Mouse (Mus musculus): Measurements from ENCODE around the gene Cd81. TPM values are rescaled to one million over a fixed set of nuclear protein-coding genes. Genes with fewer than 3 reads are reported as not detected.

The Cd81 gene
- polyA plus RNA-seq, 1 experiment from 2014 or later: 411 TPM

GRCm38 (mm10) chr7:143012230-143012875 lies 40.2 kb upstream of the Cd81 start:
- Histone ChIP-seq H3K27me3 (replicated peaks) (no peaks in the 10 kb centered on the region), H3K4me3 (replicated peaks) (no peak overlapping the region), H3K27ac (peak overlapping the region; percentile 40; the same call in 1 of the 2 replicates), H3K36me3 (no peaks in the 10 kb centered on the region), H3K9me3 (no peaks in the 10 kb centered on the region), H3K9ac (no peak overlapping the region), H3K4me2 (replicated peaks) (no peak overlapping the region), H3K4me1 (replicated peaks) (peaks cover 81% of the 10 kb centered on the region)
- WGBS: 49% methylated on average over 5 of the region's 5 CpGs
- ATAC-seq: no peak

GRCm38 (mm10) chr7:143013420-143014178 lies 38.9 kb upstream of the Cd81 start:
- Histone ChIP-seq H3K9me3 (no peaks in the 10 kb centered on the region), H3K9ac (no peak overlapping the region), H3K4me2 (replicated peaks) (no peak overlapping the region), H3K36me3 (no peaks in the 10 kb centered on the region), H3K4me3 (replicated peaks) (no peak overlapping the region), H3K4me1 (replicated peaks) (peaks cover 73% of the 10 kb centered on the region), H3K27me3 (replicated peaks) (no peaks in the 10 kb centered on the region), H3K27ac (peak overlapping the region; percentile 37)
- ATAC-seq: no peak
- 70% methylated on average over 8 of the region's 8 CpGs for WGBS

- no peak overlapping the region for H3K4me3 ChIP-seq (replicated peaks)
- H3K9me3 ChIP-seq: no peaks in the 10 kb centered on the region
- 0 out of 2 replicates have a peak overlapping the region, but pooled peaks have one; percentile 28 for H3K4me2 ChIP-seq (replicated peaks)
- ATAC-seq: no peak
- H3K27ac ChIP-seq: peak overlapping the region; percentile 68; the same call in 1 of the 2 replicates
- H3K36me3 ChIP-seq: no peaks in the 10 kb centered on the region
- no peaks in the 10 kb centered on the region for H3K27me3 ChIP-seq (replicated peaks)
- 81% methylated on average over 7 of the region's 7 CpGs for WGBS
- H3K9ac ChIP-seq: no peak overlapping the region
- H3K4me1 ChIP-seq (replicated peaks): peaks cover 62% of the 10 kb centered on the region
These were observed 37.5 kb upstream of the Cd81 start for GRCm38 (mm10) chr7:143014862-143015659.

GRCm38 (mm10) chr7:143015755-143016423 lies 36.6 kb upstream of the Cd81 start:
- peak; percentile 79 for ATAC-seq
- Histone ChIP-seq H3K27me3 (replicated peaks) (no peaks in the 10 kb centered on the region), H3K4me3 (replicated peaks) (no peak overlapping the region), H3K4me1 (replicated peaks) (peaks cover 54% of the 10 kb centered on the region), H3K36me3 (no peaks in the 10 kb centered on the region), H3K27ac (peak overlapping the region; percentile 68), H3K9me3 (no peaks in the 10 kb centered on the region), H3K9ac (no peak overlapping the region), H3K4me2 (replicated peaks) (peak overlapping the region; percentile 28; the same call in 1 of the 2 replicates)
- 6% methylated on average over 1 of the region's 1 CpGs for WGBS

- no peaks in the 10 kb centered on the region for H3K9me3 ChIP-seq
- H3K9ac ChIP-seq: no peak overlapping the region
- H3K4me2 ChIP-seq (replicated peaks): peak overlapping the region; percentile 28; the same call in 1 of the 2 replicates
- no peaks in the 10 kb centered on the region for H3K36me3 ChIP-seq
- no peaks in the 10 kb centered on the region for H3K27me3 ChIP-seq (replicated peaks)
- H3K4me3 ChIP-seq (replicated peaks): no peak overlapping the region
- H3K27ac ChIP-seq: peak overlapping the region; percentile 68
- 54% methylated on average over 9 of the region's 9 CpGs for whole genome bisulfite sequencing
- ATAC-seq: no peak; the same call in 1 of the 2 replicates
- H3K4me1 ChIP-seq (replicated peaks): peaks cover 47% of the 10 kb centered on the region
These were observed 36.0 kb upstream of the Cd81 start for GRCm38 (mm10) chr7:143016424-143017142.

- ATAC-seq: no peak
- 0 out of 2 replicates have a peak overlapping the region, but pooled peaks have one; percentile 13 for H3K27ac ChIP-seq
These were observed 35.4 kb upstream of the Cd81 start for GRCm38 (mm10) chr7:143017181-143017580.

GRCm38 (mm10) chr7:143020040-143020439 lies 32.5 kb upstream of the Cd81 start:
- Histone ChIP-seq H3K4me1 (replicated peaks) (peaks cover 21% of the 10 kb centered on the region), H3K4me3 (replicated peaks) (no peak overlapping the region), H3K27ac (no peak overlapping the region), H3K9me3 (no peaks in the 10 kb centered on the region), H3K27me3 (replicated peaks) (no peaks in the 10 kb centered on the region), H3K36me3 (no peaks in the 10 kb centered on the region), H3K9ac (no peak overlapping the region), H3K4me2 (replicated peaks) (no peak overlapping the region)
- ATAC-seq: no peak

More at GRCm38 (mm10) chr7:143017181-143017580, 35.4 kb upstream of the Cd81 start:
- H3K4me3 ChIP-seq (replicated peaks): no peak overlapping the region
- 77% methylated on average over 4 of the region's 4 CpGs for WGBS
- H3K4me2 ChIP-seq (replicated peaks): no peak overlapping the region
- no peaks in the 10 kb centered on the region for H3K36me3 ChIP-seq
- H3K27me3 ChIP-seq (replicated peaks): no peaks in the 10 kb centered on the region
- no peak overlapping the region for H3K9ac ChIP-seq
- H3K4me1 ChIP-seq (replicated peaks): peaks cover 41% of the 10 kb centered on the region
- H3K9me3 ChIP-seq: no peaks in the 10 kb centered on the region

GRCm38 (mm10) chr7:143020764-143021163 lies 31.8 kb upstream of the Cd81 start:
- no peak overlapping the region for H3K4me2 ChIP-seq (replicated peaks)
- no peak for ATAC-seq
- H3K36me3 ChIP-seq: no peaks in the 10 kb centered on the region
- no peak overlapping the region for H3K27ac ChIP-seq
- no peaks in the 10 kb centered on the region for H3K27me3 ChIP-seq (replicated peaks)
- H3K9me3 ChIP-seq: no peaks in the 10 kb centered on the region
- H3K9ac ChIP-seq: no peak overlapping the region
- WGBS: 67% methylated on average over 3 of the region's 3 CpGs
- peaks cover 15% of the 10 kb centered on the region for H3K4me1 ChIP-seq (replicated peaks)
- H3K4me3 ChIP-seq (replicated peaks): no peak overlapping the region

- Histone ChIP-seq H3K4me1 (replicated peaks) (peaks cover 7% of the 10 kb centered on the region), H3K36me3 (no peaks in the 10 kb centered on the region), H3K9ac (no peak overlapping the region), H3K4me2 (replicated peaks) (no peak overlapping the region), H3K4me3 (replicated peaks) (no peak overlapping the region), H3K27ac (peak overlapping the region; percentile 36; the same call in 1 of the 2 replicates), H3K9me3 (no peaks in the 10 kb centered on the region), H3K27me3 (replicated peaks) (no peaks in the 10 kb centered on the region)
- 47% methylated on average over 5 of the region's 5 CpGs for WGBS
- peak; percentile 88 for ATAC-seq
These were observed 31.0 kb upstream of the Cd81 start for GRCm38 (mm10) chr7:143021356-143022164.

- no peak for ATAC-seq
- H3K4me3 ChIP-seq (replicated peaks): no peak overlapping the region
- H3K4me2 ChIP-seq (replicated peaks): no peak overlapping the region
- no peaks in the 10 kb centered on the region for H3K27me3 ChIP-seq (replicated peaks)
- H3K9ac ChIP-seq: no peak overlapping the region
- no peak overlapping the region for H3K27ac ChIP-seq
- H3K9me3 ChIP-seq: no peaks in the 10 kb centered on the region
- no peaks in the 10 kb centered on the region for H3K36me3 ChIP-seq
- H3K4me1 ChIP-seq (replicated peaks): no peaks in the 10 kb centered on the region
- WGBS: 82% methylated on average over 2 of the region's 2 CpGs
These were observed 29.0 kb upstream of the Cd81 start for GRCm38 (mm10) chr7:143023499-143023898.

- Histone ChIP-seq H3K9ac (no peak overlapping the region), H3K4me3 (replicated peaks) (no peak overlapping the region), H3K4me1 (replicated peaks) (no peaks in the 10 kb centered on the region), H3K27ac (no peak overlapping the region), H3K27me3 (replicated peaks) (no peaks in the 10 kb centered on the region), H3K36me3 (no peaks in the 10 kb centered on the region), H3K9me3 (no peaks in the 10 kb centered on the region), H3K4me2 (replicated peaks) (no peak overlapping the region)
- no peak for ATAC-seq
- 95% methylated on average over 1 of the region's 1 CpGs for WGBS
These were observed 28.2 kb upstream of the Cd81 start for GRCm38 (mm10) chr7:143024293-143024692.

All from intestine, embryonic 15.5 days (tissue).